Mouse (Mus musculus): ENCODE results near the gene E130309D02Rik. TPM values are rescaled to one million over a fixed set of nuclear protein-coding genes. Genes with fewer than 3 reads are reported as not detected.

Gene E130309D02Rik
- 39.4 and 43.7 TPM in 2 replicates for polyA plus RNA-seq (2015; fragmentation: Nextera tagmentation; extraction: Ambion mirVana)

GRCm38 (mm10) chr5:143314730-143315513 lies at the start of gene E130309D02Rik:
TSS of gene E130309D02Rik (minus strand) at chr5:143315360.
- ATAC-seq (ENCODE audit: low FRiP score, low TSS enrichment), result peak; percentile 86
- Histone ChIP-seq H3K27me3 (ENCODE audit: insufficient read depth, low read length) (no peaks in the 10 kb centered on the region), H3K4me3 (ENCODE audit: low read length) (peak within 1 kb of the TSS; percentile 89), H3K36me3 (ENCODE audit: insufficient read depth, low read length) (peaks cover 49% of the 10 kb centered on the region), H3K9me3 (ENCODE audit: low read length) (no peaks in the 10 kb centered on the region), H3K27ac (ENCODE audit: low read length) (peak within 1 kb of the TSS; percentile 90), H3K4me1 (ENCODE audit: insufficient read depth, low read length) (peaks cover 16% of the 10 kb centered on the region), H3K9ac (replicated peaks; ENCODE audit: low read length) (peak within 1 kb of the TSS; percentile 95), H3K4me2 (replicated peaks; ENCODE audit: low read depth, low read length) (peak within 1 kb of the TSS; percentile 77)
- WGBS, result under 1% methylated on average over 101 of the region's 101 CpGs

GRCm38 (mm10) chr5:143363678-143364615 lies 48.8 kb upstream of the E130309D02Rik start:
- ATAC-seq (ENCODE audit: low FRiP score, low TSS enrichment), result peak; percentile 53
- H3K4me2 ChIP-seq (replicated peaks; ENCODE audit: low read depth, low read length), result peak overlapping the region; percentile 73
- H3K36me3 ChIP-seq (ENCODE audit: insufficient read depth, low read length), result no peaks in the 10 kb centered on the region
- peaks cover 38% of the 10 kb centered on the region for H3K27me3 ChIP-seq (ENCODE audit: insufficient read depth, low read length)
- under 1% methylated on average over 46 of the region's 47 CpGs for WGBS
- peaks cover 14% of the 10 kb centered on the region; the same call in 1 of the 2 replicates for H3K4me1 ChIP-seq (ENCODE audit: insufficient read depth, low read length)
- 0 out of 2 replicates have a peak, but pooled peaks cover 2% of the 10 kb centered on the region for H3K9me3 ChIP-seq (ENCODE audit: low read length)
- H3K4me3 ChIP-seq (ENCODE audit: low read length), result peak overlapping the region; percentile 48
- H3K27ac ChIP-seq (ENCODE audit: low read length), result no peak overlapping the region
- H3K9ac ChIP-seq (replicated peaks; ENCODE audit: low read length), result peak overlapping the region; percentile 54

DNA sequence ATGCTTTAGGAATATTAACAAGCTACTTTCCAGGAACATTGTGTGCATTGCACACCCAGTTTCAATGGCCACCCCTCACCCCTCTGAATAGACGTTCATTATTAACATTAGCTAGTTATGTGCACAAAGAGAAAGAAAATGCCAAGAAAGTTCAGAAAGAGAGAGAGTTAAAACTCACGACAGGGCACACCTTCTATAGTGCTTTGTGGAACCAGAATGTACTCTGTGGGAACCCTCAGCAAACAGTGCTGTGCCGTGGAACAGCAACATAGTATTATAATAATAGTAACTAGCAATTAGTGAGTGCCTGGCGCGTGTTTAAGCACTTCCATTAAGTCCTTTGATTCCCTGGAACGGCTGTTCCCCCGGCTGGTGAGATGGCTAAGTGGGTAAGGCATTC lies 46.3 kb upstream of the E130309D02Rik start:
- Histone ChIP-seq H3K36me3 (ENCODE audit: insufficient read depth, low read length) (no peaks in the 10 kb centered on the region), H3K27me3 (ENCODE audit: insufficient read depth, low read length) (peaks cover 49% of the 10 kb centered on the region), H3K4me1 (ENCODE audit: insufficient read depth, low read length) (peaks cover 14% of the 10 kb centered on the region; the same call in 1 of the 2 replicates), H3K9me3 (ENCODE audit: low read length) (0 out of 2 replicates have a peak, but pooled peaks cover 2% of the 10 kb centered on the region), H3K4me3 (ENCODE audit: low read length) (no peak overlapping the region), H3K9ac (replicated peaks; ENCODE audit: low read length) (no peak overlapping the region), H3K4me2 (replicated peaks; ENCODE audit: low read depth, low read length) (no peak overlapping the region), H3K27ac (ENCODE audit: low read length) (no peak overlapping the region)
- 69% methylated on average over 7 of the region's 7 CpGs for WGBS
- ATAC-seq (ENCODE audit: low FRiP score, low TSS enrichment), result no peak

DNA sequence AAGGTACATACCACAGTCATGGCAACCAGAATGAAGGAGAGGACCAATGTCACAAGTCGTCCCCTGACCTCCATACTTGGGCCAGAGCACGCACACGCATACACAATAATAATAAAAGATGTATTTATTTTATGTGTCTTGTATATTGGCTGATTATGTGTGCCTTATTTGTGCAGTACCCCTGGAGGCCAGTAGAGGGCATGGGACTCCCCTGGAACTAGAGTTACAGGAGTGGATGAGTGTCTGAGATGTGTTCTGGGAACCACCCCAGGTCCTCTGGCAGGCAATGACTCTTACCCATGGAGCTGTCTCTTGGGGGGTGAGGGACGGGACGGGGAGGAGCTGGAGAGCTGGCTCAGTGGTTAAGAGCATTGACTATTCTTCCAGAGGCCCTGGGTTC lies 44.8 kb upstream of the E130309D02Rik start:
- 57% methylated on average over 5 of the region's 5 CpGs for WGBS
- ATAC-seq (ENCODE audit: low FRiP score, low TSS enrichment), result no peak
- Histone ChIP-seq H3K36me3 (ENCODE audit: insufficient read depth, low read length) (no peaks in the 10 kb centered on the region), H3K4me1 (ENCODE audit: insufficient read depth, low read length) (peaks cover 14% of the 10 kb centered on the region; the same call in 1 of the 2 replicates), H3K4me3 (ENCODE audit: low read length) (no peak overlapping the region), H3K27ac (ENCODE audit: low read length) (no peak overlapping the region), H3K9me3 (ENCODE audit: low read length) (0 out of 2 replicates have a peak, but pooled peaks cover 2% of the 10 kb centered on the region), H3K4me2 (replicated peaks; ENCODE audit: low read depth, low read length) (no peak overlapping the region), H3K27me3 (ENCODE audit: insufficient read depth, low read length) (peaks cover 44% of the 10 kb centered on the region), H3K9ac (replicated peaks; ENCODE audit: low read length) (no peak overlapping the region)

DNA sequence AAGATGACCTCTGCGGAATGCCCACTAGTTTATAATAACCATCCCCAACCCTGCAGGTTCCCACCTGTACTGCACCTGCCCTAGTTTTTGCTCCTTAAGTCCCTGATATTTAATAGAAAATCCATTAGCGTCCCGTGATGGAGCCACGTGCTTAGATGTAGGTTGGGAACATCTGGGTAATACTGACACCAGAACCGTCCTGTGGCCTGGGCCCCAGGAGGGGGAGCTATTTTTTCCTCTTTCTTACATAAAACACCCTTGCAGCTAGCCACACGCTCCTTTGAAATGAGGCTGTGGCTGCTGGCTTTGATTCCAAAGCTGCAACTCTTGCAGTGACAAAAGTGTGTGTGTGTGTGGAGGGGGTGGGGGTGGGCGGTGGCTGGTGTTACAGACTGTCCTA lies 44.1 kb upstream of the E130309D02Rik start:
- Histone ChIP-seq H3K27ac (ENCODE audit: low read length) (no peak overlapping the region), H3K9ac (replicated peaks; ENCODE audit: low read length) (no peak overlapping the region)

DNA sequence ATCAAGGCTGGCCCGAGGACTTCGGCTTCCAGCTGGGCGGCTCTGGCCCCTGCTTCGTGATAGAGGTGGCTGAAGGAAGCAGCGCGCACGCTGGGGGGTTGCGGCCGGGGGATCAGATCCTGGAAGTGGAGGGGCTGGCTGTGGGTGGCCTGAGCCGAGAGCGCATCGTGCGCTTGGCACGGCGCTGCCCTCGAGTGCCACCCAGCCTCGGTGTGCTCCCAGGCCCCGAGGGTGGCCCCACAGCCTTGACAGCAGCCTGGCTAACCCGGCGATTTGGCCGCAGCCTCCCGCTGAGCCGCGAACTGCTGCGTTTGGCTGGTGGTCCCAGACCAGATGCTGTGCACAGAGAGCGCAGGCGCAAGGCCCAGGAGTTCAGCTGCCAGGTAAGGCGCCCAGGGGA lies 42.4 kb upstream of the E130309D02Rik start:
- no peaks in the 10 kb centered on the region for H3K36me3 ChIP-seq (ENCODE audit: insufficient read depth, low read length)
- H3K4me1 ChIP-seq (ENCODE audit: insufficient read depth, low read length), result no peaks in the 10 kb centered on the region
- H3K4me3 ChIP-seq (ENCODE audit: low read length), result peak overlapping the region; percentile 8; the same call in 1 of the 2 replicates
- H3K4me2 ChIP-seq (replicated peaks; ENCODE audit: low read depth, low read length), result peak overlapping the region; percentile 38
- H3K27me3 ChIP-seq (ENCODE audit: insufficient read depth, low read length), result peaks cover 34% of the 10 kb centered on the region
- 0 out of 2 replicates have a peak overlapping the region, but pooled peaks have one; percentile 13 for H3K9ac ChIP-seq (replicated peaks; ENCODE audit: low read length)
- 0 out of 2 replicates have a peak, but pooled peaks cover 5% of the 10 kb centered on the region for H3K9me3 ChIP-seq (ENCODE audit: low read length)
- ATAC-seq (ENCODE audit: low FRiP score, low TSS enrichment), result peak; percentile 14; the same call in 1 of the 2 replicates
- 4% methylated on average over 28 of the region's 28 CpGs for WGBS
- H3K27ac ChIP-seq (ENCODE audit: low read length), result no peak overlapping the region

More for the DNA sequence above, 44.1 kb upstream of the E130309D02Rik start:
- Histone ChIP-seq H3K4me3 (ENCODE audit: low read length) (no peak overlapping the region), H3K4me1 (ENCODE audit: insufficient read depth, low read length) (peaks cover 10% of the 10 kb centered on the region; the same call in 1 of the 2 replicates), H3K27me3 (ENCODE audit: insufficient read depth, low read length) (peaks cover 36% of the 10 kb centered on the region), H3K36me3 (ENCODE audit: insufficient read depth, low read length) (no peaks in the 10 kb centered on the region), H3K9me3 (ENCODE audit: low read length) (0 out of 2 replicates have a peak, but pooled peaks cover 2% of the 10 kb centered on the region), H3K4me2 (replicated peaks; ENCODE audit: low read depth, low read length) (no peak overlapping the region)
- no peak for ATAC-seq (ENCODE audit: low FRiP score, low TSS enrichment)
- WGBS, result 32% methylated on average over 7 of the region's 7 CpGs

- peak within 1 kb of the TSS; percentile 8; the same call in 1 of the 2 replicates for H3K4me3 ChIP-seq (ENCODE audit: low read length)
- no peak for ATAC-seq (ENCODE audit: low FRiP score, low TSS enrichment)
- no peaks in the 10 kb centered on the region for H3K4me1 ChIP-seq (ENCODE audit: insufficient read depth, low read length)
- 21% methylated on average over 17 of the region's 17 CpGs for WGBS
- 0 out of 2 replicates have a peak, but pooled peaks cover 6% of the 10 kb centered on the region for H3K9me3 ChIP-seq (ENCODE audit: low read length)
- H3K27me3 ChIP-seq (ENCODE audit: insufficient read depth, low read length), result peaks cover 31% of the 10 kb centered on the region
- H3K36me3 ChIP-seq (ENCODE audit: insufficient read depth, low read length), result no peaks in the 10 kb centered on the region
- H3K27ac ChIP-seq (ENCODE audit: low read length), result no peak within 1 kb of the TSS
- H3K4me2 ChIP-seq (replicated peaks; ENCODE audit: low read depth, low read length), result peak within 1 kb of the TSS; percentile 38
- 0 out of 2 replicates have a peak within 1 kb of the TSS, but pooled peaks have one; percentile 13 for H3K9ac ChIP-seq (replicated peaks; ENCODE audit: low read length)
Observed at GRCm38 (mm10) chr5:143356686-143357388, 41.7 kb upstream of the E130309D02Rik start, which contains the start of gene Grid2ip. TSS of gene Grid2ip (plus strand) at chr5:143357338.

DNA sequence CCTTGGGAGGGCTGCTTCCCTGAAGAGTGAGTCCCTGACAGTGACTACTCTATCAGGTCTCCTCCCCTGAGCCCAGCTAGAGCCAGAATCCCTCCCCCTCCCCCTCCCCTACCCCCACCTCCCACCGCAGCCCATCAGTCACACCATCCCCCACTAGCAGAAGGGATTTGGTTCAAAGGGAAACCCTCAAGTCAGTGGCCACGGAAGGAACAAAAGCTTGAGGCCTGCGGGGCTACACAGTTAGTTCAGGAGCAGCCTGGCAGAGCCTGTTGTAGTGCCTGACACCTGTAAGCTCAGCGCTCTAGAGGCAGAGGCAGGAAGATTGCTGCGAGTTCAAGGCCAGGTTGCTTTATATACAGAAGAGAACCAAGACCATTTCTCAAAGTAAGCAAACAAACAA lies 40.9 kb upstream of the E130309D02Rik start:
- no peak for ATAC-seq (ENCODE audit: low FRiP score, low TSS enrichment)
- H3K4me3 ChIP-seq (ENCODE audit: low read length), result no peak overlapping the region
- no peaks in the 10 kb centered on the region for H3K36me3 ChIP-seq (ENCODE audit: insufficient read depth, low read length)
- no peaks in the 10 kb centered on the region for H3K4me1 ChIP-seq (ENCODE audit: insufficient read depth, low read length)
- H3K9me3 ChIP-seq (ENCODE audit: low read length), result peaks cover 7% of the 10 kb centered on the region; the same call in 1 of the 2 replicates
- no peak overlapping the region for H3K9ac ChIP-seq (replicated peaks; ENCODE audit: low read length)
- no peak overlapping the region for H3K27ac ChIP-seq (ENCODE audit: low read length)
- H3K27me3 ChIP-seq (ENCODE audit: insufficient read depth, low read length), result peaks cover 31% of the 10 kb centered on the region
- 42% methylated on average over 5 of the region's 5 CpGs for WGBS
- H3K4me2 ChIP-seq (replicated peaks; ENCODE audit: low read depth, low read length), result no peak overlapping the region

- no peak overlapping the region for H3K4me2 ChIP-seq (replicated peaks; ENCODE audit: low read depth, low read length)
- no peaks in the 10 kb centered on the region for H3K36me3 ChIP-seq (ENCODE audit: insufficient read depth, low read length)
- H3K4me1 ChIP-seq (ENCODE audit: insufficient read depth, low read length), result no peaks in the 10 kb centered on the region
- H3K27ac ChIP-seq (ENCODE audit: low read length), result no peak overlapping the region
- 43% methylated on average over 8 of the region's 8 CpGs for WGBS
- H3K9ac ChIP-seq (replicated peaks; ENCODE audit: low read length), result no peak overlapping the region
- H3K9me3 ChIP-seq (ENCODE audit: low read length), result peaks cover 18% of the 10 kb centered on the region
- H3K4me3 ChIP-seq (ENCODE audit: low read length), result no peak overlapping the region
- H3K27me3 ChIP-seq (ENCODE audit: insufficient read depth, low read length), result no peaks in the 10 kb centered on the region
- ATAC-seq (ENCODE audit: low FRiP score, low TSS enrichment), result peak; percentile 86
Observed at GRCm38 (mm10) chr5:143346367-143346766, 31.2 kb upstream of the E130309D02Rik start.

Measured in kidney, embryonic 16.5 days (tissue).